17 mouse cellular contexts compared by ENCODE assay signal in the genomic region with DNA sequence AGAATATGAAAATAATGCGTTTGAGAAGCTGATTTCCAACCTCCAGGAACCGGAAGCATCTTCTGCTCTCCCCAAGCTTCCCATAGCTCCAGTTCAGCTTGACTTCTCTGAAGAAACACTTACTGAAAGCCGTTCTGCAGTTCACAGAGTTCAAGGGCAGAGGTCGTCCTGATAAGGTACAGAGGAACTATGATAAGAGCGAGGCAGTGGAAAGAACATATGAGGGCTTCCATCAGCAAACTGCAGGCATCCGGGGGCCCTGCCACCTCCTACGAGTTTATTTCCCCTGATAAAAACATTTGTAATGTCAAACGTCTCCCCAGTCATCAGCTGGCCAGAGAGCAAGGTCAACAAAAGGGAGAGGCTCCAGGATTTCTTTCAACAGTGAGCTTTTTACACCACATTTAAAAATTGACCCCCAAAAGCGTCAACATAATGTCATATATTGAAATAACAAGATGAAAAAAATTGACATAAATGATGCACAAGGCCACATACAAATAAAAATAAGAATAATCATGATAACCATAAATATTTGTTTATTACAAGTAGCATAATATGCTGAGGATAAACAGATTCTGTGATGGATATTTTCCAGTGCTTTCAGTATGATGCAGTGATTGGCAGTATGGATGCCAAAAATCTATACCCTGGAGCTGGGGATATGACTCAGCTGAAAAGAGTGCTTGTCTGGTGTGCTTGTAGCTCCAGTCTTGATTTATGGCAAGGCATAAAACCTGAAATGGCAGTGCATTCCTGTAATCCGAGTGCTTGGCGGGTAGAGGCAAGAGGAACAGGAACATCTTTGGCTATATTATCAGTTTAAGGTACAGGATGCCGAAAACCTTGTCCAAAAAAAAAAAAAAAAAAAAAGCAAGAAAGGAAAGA. TPM values are rescaled to one million over a fixed set of nuclear protein-coding genes. Genes with fewer than 3 reads are reported as not detected.
DNase-seq lines count a peak whose midpoint lies in the region; ATAC-seq and TF ChIP-seq lines count a peak whose summit lies in the region.
"Had no signal": no experiment of that assay in that cellular context is flagged by ENCODE, and none has a peak within 500 bp of the region (broad histone marks: within the 10 kb centered on the region; RNA-seq: fewer than 3 reads in every experiment).

No protein-coding gene starts in this region.

- TF ChIP-seq CTCF in C2C12 (IDR thresholded peaks at IDR 0.05; ENCODE audit: control insufficient read depth, insufficient read depth, insufficient read length) = no peak

- ATAC-seq in heart, embryonic 12.5 days (ENCODE audit: insufficient number of reproducible peaks, low FRiP score) = peak; percentile 84
- ATAC-seq in liver, embryonic 11.5 days (replicated peaks; ENCODE audit: low FRiP score) = 0 out of 2 replicates have a peak, but pooled peaks have one; percentile 20

- no peaks in the 10 kb centered on the region for H3K79me3 ChIP-seq in C2C12 (ENCODE audit: low read depth)

- H3K9me3 ChIP-seq in heart, embryonic 12.5 days (replicated peaks) = no peaks in the 10 kb centered on the region
- no peaks in the 10 kb centered on the region for H3K9me3 ChIP-seq in liver, embryonic 11.5 days (ENCODE audit: control insufficient read depth, low read length)
- H3K9me3 ChIP-seq in midbrain, embryonic 10.5 days (replicated peaks) = no peaks in the 10 kb centered on the region
- H3K9me3 ChIP-seq: hindbrain, embryonic 13.5 days; kidney, embryonic 15.5 days; neural tube, embryonic 12.5 days had no signal

- H3ac ChIP-seq in C2C12 (ENCODE audit: control insufficient read depth, insufficient read length, low read depth) = no peak overlapping the region

- H3K4me3 ChIP-seq in C2C12 (ENCODE audit: insufficient read depth, poor library complexity, severe bottlenecking) = no peak overlapping the region
- no peak overlapping the region for H3K4me3 ChIP-seq in heart, embryonic 12.5 days
- no peak overlapping the region for H3K4me3 ChIP-seq in liver, embryonic 11.5 days (ENCODE audit: low read depth, low read length)
- no peak overlapping the region for H3K4me3 ChIP-seq in midbrain, embryonic 10.5 days
- H3K4me3 ChIP-seq: hindbrain, embryonic 13.5 days; kidney, embryonic 15.5 days; megakaryocyte, embryonic 14.5 days; neural tube, embryonic 12.5 days had no signal

- no peaks in the 10 kb centered on the region for H3K27me3 ChIP-seq in C2C12 (ENCODE audit: control insufficient read depth, insufficient read depth, insufficient read length)
- H3K27me3 ChIP-seq in heart, embryonic 12.5 days (replicated peaks) = no peaks in the 10 kb centered on the region
- no peaks in the 10 kb centered on the region for H3K27me3 ChIP-seq in liver, embryonic 11.5 days (replicated peaks; ENCODE audit: control insufficient read depth, insufficient read depth, low read length)
- no peaks in the 10 kb centered on the region for H3K27me3 ChIP-seq in midbrain, embryonic 10.5 days (ENCODE audit: low read depth, poor library complexity, severe bottlenecking)
- H3K27me3 ChIP-seq: hindbrain, embryonic 13.5 days; kidney, embryonic 15.5 days; megakaryocyte, embryonic 14.5 days; neural tube, embryonic 12.5 days had no signal

- peak; percentile 33 for DNase-seq in adrenal gland, adult 2 months
- no peak for DNase-seq in adrenal gland, postnatal 25 days
- no peak for DNase-seq in liver, embryonic 11.5 days (ENCODE audit: low spot score)
- DNase-seq in spleen, postnatal 36 days (ENCODE audit: low spot score in 2 of 2) = no peak
- no peak for DNase-seq in kidney, adult 18-20 months
- DNase-seq in midbrain, embryonic 10.5 days (ENCODE audit: low spot score) = no peak
- DNase-seq: B cell, adult 2 months; cerebellum, postnatal 10 days; lung, adult 2 months; thymus, postnatal 4 days had no signal

- H3K36me3 ChIP-seq in C2C12 (ENCODE audit: control insufficient read depth, insufficient read depth) = no peaks in the 10 kb centered on the region
- H3K36me3 ChIP-seq in heart, embryonic 12.5 days = no peaks in the 10 kb centered on the region
- H3K36me3 ChIP-seq in liver, embryonic 11.5 days (ENCODE audit: control insufficient read depth, insufficient read depth, low read length) = no peaks in the 10 kb centered on the region
- no peaks in the 10 kb centered on the region for H3K36me3 ChIP-seq in midbrain, embryonic 10.5 days
- H3K36me3 ChIP-seq: hindbrain, embryonic 13.5 days; kidney, embryonic 15.5 days; neural tube, embryonic 12.5 days had no signal

- no peaks in the 10 kb centered on the region for H3K79me2 ChIP-seq in C2C12 (ENCODE audit: control insufficient read depth, insufficient read depth)

- H3K4me1 ChIP-seq in heart, embryonic 12.5 days (replicated peaks) = peaks cover 26% of the 10 kb centered on the region
- H3K4me1 ChIP-seq in liver, embryonic 11.5 days (replicated peaks; ENCODE audit: control insufficient read depth, insufficient read depth, low read length) = peaks cover 7% of the 10 kb centered on the region; the same call in 1 of the 2 replicates
- H3K4me1 ChIP-seq in midbrain, embryonic 10.5 days = peaks cover 30% of the 10 kb centered on the region

- 27% methylated on average over 12 of the region's 12 CpGs for WGBS in heart, embryonic 12.5 days
- 32% methylated on average over 12 of the region's 12 CpGs for WGBS in liver, embryonic 11.5 days
- 84% methylated on average over 12 of the region's 12 CpGs for WGBS in midbrain, embryonic 10.5 days

- H3K27ac ChIP-seq in heart, embryonic 12.5 days (ENCODE audit: poor library complexity, severe bottlenecking) = no peak overlapping the region
- no peak overlapping the region for H3K27ac ChIP-seq in liver, embryonic 11.5 days (ENCODE audit: low read depth, low read length)
- no peak overlapping the region for H3K27ac ChIP-seq in midbrain, embryonic 10.5 days (replicated peaks)
- H3K27ac ChIP-seq: hindbrain, embryonic 13.5 days; kidney, embryonic 15.5 days; neural tube, embryonic 12.5 days had no signal

- peak overlapping the region; percentile 14; the same call in 1 of the 2 replicates for H3K4me2 ChIP-seq in heart, embryonic 12.5 days
- 0 out of 2 replicates have a peak overlapping the region, but pooled peaks have one; percentile 12 for H3K4me2 ChIP-seq in liver, embryonic 11.5 days
- H3K4me2 ChIP-seq: hindbrain, embryonic 13.5 days; kidney, embryonic 15.5 days; neural tube, embryonic 12.5 days had no signal

- no peak overlapping the region for H3K9ac ChIP-seq in heart, embryonic 12.5 days
- H3K9ac ChIP-seq in liver, embryonic 11.5 days (ENCODE audit: low read depth, low read length) = no peak overlapping the region
- H3K9ac ChIP-seq: hindbrain, embryonic 13.5 days; kidney, embryonic 15.5 days; neural tube, embryonic 12.5 days had no signal

TF ChIP-seq in C2C12, 6 proteins besides CTCF, POLR2A, EP300 and RAD21:
- TF ChIP-seq MAX (IDR thresholded peaks at IDR 0.05) = no peak
- no peak for TF ChIP-seq MYOD1 (IDR thresholded peaks at IDR 0.05; ENCODE audit: control insufficient read depth, insufficient read length, low read depth)
- no peak for TF ChIP-seq MYOG (IDR thresholded peaks at IDR 0.05; ENCODE audit: control insufficient read depth, extremely low read depth, insufficient read length)
- TF ChIP-seq USF1 (IDR thresholded peaks at IDR 0.05; ENCODE audit: low read depth) = no peak
- no peak for TF ChIP-seq CEBPB (IDR thresholded peaks at IDR 0.05; ENCODE audit: low read depth)
- TF ChIP-seq FOSL1 (IDR thresholded peaks at IDR 0.05; ENCODE audit: insufficient read depth, low read length, poor library complexity, severe bottlenecking) = peak; percentile 22
TF ChIP-seq in C2C12: peak in this region for 1.

RNA-seq across cellular contexts. Expression of a gene that starts 11.3 kb away (rescaled TPM):
- not detected for total RNA-seq in adrenal gland, adult 2 months (2021)
- polyA plus RNA-seq in adrenal gland, adult 2 months (2012; rRNA removed) = not detected in 2 replicates
- not detected in 2 replicates for total RNA-seq in adrenal gland, postnatal 25 days (2021)
- polyA plus RNA-seq in C2C12 (2012; fragmentation: generic; extraction: Trizol) = 0.20 TPM
- polyA plus RNA-seq in heart, embryonic 12.5 days (2016; fragmentation: Nextera tagmentation; extraction: Ambion mirVana) = not detected in 2 replicates
- 0.14 TPM in 1 of 2 replicates, not detected in the other for polyA plus RNA-seq in liver, embryonic 11.5 days (2014; fragmentation: Nextera tagmentation; extraction: Ambion mirVana)
- 0.23 and 0.26 TPM in 2 replicates for polyA plus RNA-seq in midbrain, embryonic 10.5 days (2016; fragmentation: Nextera tagmentation; extraction: Ambion mirVana)
- polyA plus RNA-seq: neural tube, embryonic 12.5 days had no signal

RNA-seq across cellular contexts. Expression of a gene that starts 13.1 kb away (rescaled TPM):
- total RNA-seq in adrenal gland, adult 2 months (2021) = 10 to 100 TPM; 16.7 to 20.8 TPM
- polyA plus RNA-seq in adrenal gland, adult 2 months (2012; rRNA removed) = 3.2 and 3.6 TPM in 2 replicates
- total RNA-seq in adrenal gland, postnatal 25 days (2021) = 8.3 and 9.9 TPM in 2 replicates
- 2.9 TPM for polyA plus RNA-seq in C2C12 (2012; fragmentation: generic; extraction: Trizol)
- 12.4 and 13.1 TPM in 2 replicates for polyA plus RNA-seq in heart, embryonic 12.5 days (2016; fragmentation: Nextera tagmentation; extraction: Ambion mirVana)
- polyA plus RNA-seq in liver, embryonic 11.5 days (2014; fragmentation: Nextera tagmentation; extraction: Ambion mirVana) = 3.1 and 3.7 TPM in 2 replicates
- polyA plus RNA-seq in midbrain, embryonic 10.5 days (2016; fragmentation: Nextera tagmentation; extraction: Ambion mirVana) = 3.8 and 4.2 TPM in 2 replicates

RNA-seq across cellular contexts. Expression of a gene that starts 52.1 kb away (rescaled TPM):
- under 1 TPM in 1 of 2 experiments, not detected in 1; 0.14 TPM for total RNA-seq in adrenal gland, adult 2 months (2021)
- polyA plus RNA-seq in adrenal gland, adult 2 months (2012; rRNA removed) = not detected in 2 replicates
- total RNA-seq in adrenal gland, postnatal 25 days (2021) = not detected in 2 replicates
- polyA plus RNA-seq in C2C12 (2012; fragmentation: generic; extraction: Trizol) = not detected
- not detected in 2 replicates for polyA plus RNA-seq in heart, embryonic 12.5 days (2016; fragmentation: Nextera tagmentation; extraction: Ambion mirVana)
- polyA plus RNA-seq in liver, embryonic 11.5 days (2014; fragmentation: Nextera tagmentation; extraction: Ambion mirVana) = not detected in 2 replicates
- polyA plus RNA-seq in midbrain, embryonic 10.5 days (2016; fragmentation: Nextera tagmentation; extraction: Ambion mirVana) = not detected in 2 replicates
- total RNA-seq: left cerebral cortex, adult 18-20 months had no signal
- polyA plus RNA-seq: hindbrain, embryonic 13.5 days; neural tube, embryonic 12.5 days had no signal
